Mouse (Mus musculus) liver, embryonic 14.5 days (tissue): Measurements from ENCODE around the gene Il18bp. TPM values are rescaled to one million over a fixed set of nuclear protein-coding genes. Genes with fewer than 3 reads are reported as not detected.

ENCODE experiments used
- ATAC-seq: fragments of 200-750 bp; cut with Nextera tagmentation; 2 replicates; pipeline ENCODE4 v1.8.0; 2017; ENCODE audit warnings: moderate number of reproducible peaks, mild to moderate bottlenecking, moderate library complexity; ENCODE audit not compliant: insufficient read depth
- DNase-seq, 3 experiments: peaks; one replicate each; pipeline ENCODE4 v3.0.0-alpha.2; 2012 to 2013; ENCODE audit warnings: low read depth in 3 of 3, low spot score in 3 of 3
- H3K27ac ChIP-seq: fragments of 300-500 bp; sonication (generic); 2 replicates; pipeline ENCODE4 v1.5.1; 2014; ENCODE audit warnings: moderate library complexity, mild to moderate bottlenecking, control low read depth, inconsistent platforms
- H3K27me3 ChIP-seq: fragments of 300-500 bp; sonication (generic); 2 replicates; pipeline ENCODE4 v1.6.1; 2014; ENCODE audit warnings: mild to moderate bottlenecking, low read length, moderate library complexity; ENCODE audit not compliant: control insufficient read depth, insufficient read depth
- H3K36me3 ChIP-seq: fragments of 300-500 bp; sonication (generic); replicated peaks from 2 replicates; pipeline ENCODE4 v1.6.1; 2014; ENCODE audit warnings: low read depth; ENCODE audit not compliant: control insufficient read depth, insufficient read depth
- H3K4me1 ChIP-seq, 2 experiments: fragments of 200-500 bp in 1 of 2; fragments of 300-500 bp in 1 of 2; sonication (generic) in 1 of 2; replicated peaks; 2 replicates each; pipeline ENCODE4 v1.6.1; 2012 to 2014; ENCODE audit warnings: antibody characterized with exemption in 1 of 2, inconsistent platforms in 1 of 2, low read length in 1 of 2; ENCODE audit not compliant: control insufficient read depth in 2 of 2, insufficient read depth in 2 of 2
- H3K4me2 ChIP-seq: fragments of 300-500 bp; sonication (generic); 2 replicates; pipeline ENCODE4 v1.6.1; 2014; ENCODE audit warnings: low read depth, mild to moderate bottlenecking, control low read depth, moderate library complexity
- H3K4me3 ChIP-seq, 2 experiments: fragments of 200-500 bp in 1 of 2; fragments of 300-500 bp in 1 of 2; sonication (generic) in 1 of 2; 2 replicates each; pipeline ENCODE4 v1.5.1; 2012 to 2014; ENCODE audit warnings: low read depth in 2 of 2, low read length in 2 of 2, mild to moderate bottlenecking in 2 of 2, control low read depth in 1 of 2, inconsistent platforms in 1 of 2, moderate library complexity in 1 of 2; ENCODE audit not compliant: insufficient read depth in 1 of 2
- H3K9ac ChIP-seq: fragments of 300-500 bp; sonication (generic); replicated peaks from 2 replicates; pipeline ENCODE4 v1.6.1; 2014; ENCODE audit warnings: mild to moderate bottlenecking, control low read depth, moderate library complexity
- H3K9me3 ChIP-seq: fragments of 300-500 bp; sonication (generic); 2 replicates; pipeline ENCODE4 v1.6.1; 2016; ENCODE audit warnings: low read length, mixed read lengths; ENCODE audit not compliant: control insufficient read depth
- CTCF ChIP-seq: IDR thresholded peaks from 2 replicates; pipeline ENCODE4 v1.5.1; 2016; ENCODE audit warnings: antibody characterized with exemption, low read depth, control low read depth
- EP300 ChIP-seq: IDR thresholded peaks from 2 replicates; pipeline ENCODE4 v1.6.1; 2016; ENCODE audit warnings: antibody characterized with exemption, low read depth
- WGBS: fragments of 180-500 bp; shearing (Covaris S2); extraction: QIAGEN DNeasy Blood & Tissue Kit; methylation state at CpG from one replicate; pipeline ENCODE4 v1.1.7; 2014; ENCODE audit not compliant: insufficient replicate concordance; 5-methylcytosine and 5-hydroxymethylcytosine counted together
- polyA plus RNA-seq, 2 experiments: library from polyadenylated mRNA; depleted of rRNA in 1 of 2; stranded (reverse) in 1 of 2; unstranded in 1 of 2; fragments of >200 nt; fragmentation: Nextera tagmentation in 1 of 2; extraction: Ambion mirVana in 1 of 2; gene quantifications; 2 replicates each; pipeline versions ENCODE4 v1.2.1 to v1.2.3; 2012 to 2014

Il18bp gene
- polyA plus RNA-seq, 2 experiments, result 12.7 to 15.0 TPM

DNA sequence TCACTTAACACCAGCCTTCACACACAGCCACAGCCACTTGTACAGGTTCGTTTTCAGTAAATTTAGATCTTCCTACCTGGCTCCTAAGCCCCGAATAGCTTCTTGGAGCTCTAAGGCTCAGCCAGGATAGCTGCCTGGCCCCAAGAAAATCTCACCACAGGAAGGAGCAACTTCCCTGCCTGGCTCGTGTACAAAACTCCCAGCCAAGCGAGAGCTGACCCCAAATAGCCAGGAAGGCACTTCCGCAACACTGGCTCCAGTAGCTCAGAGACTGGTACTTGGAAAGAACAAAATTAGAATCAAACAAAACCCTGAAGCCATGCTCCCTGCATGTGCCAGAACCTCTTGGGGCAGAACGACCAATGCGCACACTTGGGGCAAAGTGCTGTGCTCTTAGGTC lies 456 bp downstream of the Il18bp start:
- no peak overlapping the region for H3K9ac ChIP-seq
- no peak overlapping the region for H3K27ac ChIP-seq
- 72% methylated on average over 7 of the region's 7 CpGs for WGBS
- H3K27me3 ChIP-seq, result no peaks in the 10 kb centered on the region
- H3K4me1 ChIP-seq, result no peaks in the 10 kb centered on the region
- H3K36me3 ChIP-seq, result peaks cover 59% of the 10 kb centered on the region
- TF ChIP-seq CTCF (no peak), EP300 (no peak)
- ATAC-seq (no peak), DNase-seq (no peak)
- no peaks in the 10 kb centered on the region for H3K9me3 ChIP-seq
- no peak overlapping the region for H3K4me2 ChIP-seq
- no peak overlapping the region for H3K4me3 ChIP-seq

DNA sequence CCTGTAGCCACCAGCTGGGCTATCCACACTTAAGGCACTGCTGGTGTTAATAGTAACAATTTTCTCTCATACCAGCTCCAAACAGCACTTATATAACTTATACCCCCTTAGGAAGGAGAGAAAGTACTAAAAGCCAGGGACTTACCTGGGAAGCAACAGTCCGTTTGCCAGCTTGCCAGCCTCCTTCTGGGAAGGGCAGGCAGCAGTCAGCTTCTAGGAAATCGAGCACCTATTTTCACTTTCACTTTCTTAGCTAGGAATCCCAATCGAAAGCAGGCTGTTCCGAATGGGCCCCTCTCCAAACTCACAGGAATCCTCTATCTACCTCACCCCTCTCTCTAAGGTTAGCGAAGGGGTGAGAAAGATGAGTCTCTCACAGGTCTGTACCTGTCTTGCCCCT lies 1.0 kb downstream of the Il18bp start:
- H3K4me2 ChIP-seq, result peak overlapping the region; percentile 32
- peaks cover 59% of the 10 kb centered on the region for H3K36me3 ChIP-seq
- no peak overlapping the region for H3K4me3 ChIP-seq
- DNase-seq, result no peak
- ATAC-seq, result no peak
- H3K9me3 ChIP-seq, result no peaks in the 10 kb centered on the region
- no peak overlapping the region for H3K9ac ChIP-seq
- H3K27me3 ChIP-seq, result no peaks in the 10 kb centered on the region
- no peak overlapping the region for H3K27ac ChIP-seq
- no peaks in the 10 kb centered on the region for H3K4me1 ChIP-seq
- WGBS, result 69% methylated on average over 5 of the region's 5 CpGs
- TF ChIP-seq CTCF, result no peak
- TF ChIP-seq EP300, result no peak

DNA sequence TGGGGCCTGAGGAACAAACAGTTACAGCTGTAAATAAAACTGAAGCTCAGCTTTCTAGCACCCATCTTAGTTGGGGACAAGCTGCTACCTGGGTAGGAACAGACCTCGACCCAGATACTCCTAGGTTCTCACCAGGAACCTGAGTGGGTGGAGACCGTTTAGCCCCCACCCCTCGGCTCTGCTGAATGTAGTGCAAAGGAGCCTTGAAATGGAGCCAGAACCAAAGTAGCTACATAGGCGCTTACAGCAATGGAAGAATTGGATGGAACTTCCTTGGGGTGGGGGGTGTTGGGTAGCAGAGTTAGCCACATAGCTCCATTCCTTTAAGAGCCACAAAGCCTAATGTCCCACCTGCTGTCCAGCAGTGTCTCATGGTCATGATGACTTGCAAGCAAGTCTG lies 1.6 kb downstream of the Il18bp start:
- WGBS, result 71% methylated on average over 4 of the region's 4 CpGs
- TF ChIP-seq EP300, result no peak
- TF ChIP-seq CTCF, result no peak
- no peak for DNase-seq
- no peak overlapping the region for H3K4me3 ChIP-seq
- H3K4me1 ChIP-seq, result no peaks in the 10 kb centered on the region
- H3K4me2 ChIP-seq, result peak overlapping the region; percentile 32; the same call in 1 of the 2 replicates
- no peak for ATAC-seq
- no peaks in the 10 kb centered on the region for H3K9me3 ChIP-seq
- H3K27ac ChIP-seq, result no peak overlapping the region
- H3K36me3 ChIP-seq, result peaks cover 63% of the 10 kb centered on the region
- H3K27me3 ChIP-seq, result no peaks in the 10 kb centered on the region
- H3K9ac ChIP-seq, result no peak overlapping the region

DNA sequence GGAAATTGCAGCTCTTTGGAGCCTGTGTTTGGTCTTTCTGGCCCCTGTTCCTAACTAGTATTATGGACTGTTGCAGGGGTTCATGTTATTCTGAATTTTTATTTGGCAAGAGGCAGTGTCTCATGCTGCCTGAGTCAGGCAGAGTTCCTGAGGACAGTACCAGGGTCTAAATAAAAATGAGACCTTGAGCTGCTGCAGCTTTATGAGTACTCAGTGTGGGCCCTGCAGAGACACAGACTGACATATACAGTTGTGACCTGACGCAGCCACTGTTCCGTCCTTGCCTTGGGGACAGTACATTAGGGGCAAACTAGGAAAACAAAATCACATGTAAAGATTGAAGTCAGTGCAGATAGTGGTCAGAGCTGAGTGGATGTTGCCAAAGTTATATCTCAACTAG lies 3.5 kb downstream of the Il18bp start:
- WGBS, result 91% methylated on average over 2 of the region's 2 CpGs
- DNase-seq, result no peak
- Histone ChIP-seq H3K36me3 (peaks cover 75% of the 10 kb centered on the region), H3K4me1 (no peaks in the 10 kb centered on the region), H3K4me2 (no peak overlapping the region), H3K9ac (no peak overlapping the region), H3K9me3 (no peaks in the 10 kb centered on the region), H3K4me3 (no peak overlapping the region), H3K27me3 (no peaks in the 10 kb centered on the region), H3K27ac (no peak overlapping the region)
- TF ChIP-seq EP300 (no peak), CTCF (no peak)
- ATAC-seq, result no peak

DNA sequence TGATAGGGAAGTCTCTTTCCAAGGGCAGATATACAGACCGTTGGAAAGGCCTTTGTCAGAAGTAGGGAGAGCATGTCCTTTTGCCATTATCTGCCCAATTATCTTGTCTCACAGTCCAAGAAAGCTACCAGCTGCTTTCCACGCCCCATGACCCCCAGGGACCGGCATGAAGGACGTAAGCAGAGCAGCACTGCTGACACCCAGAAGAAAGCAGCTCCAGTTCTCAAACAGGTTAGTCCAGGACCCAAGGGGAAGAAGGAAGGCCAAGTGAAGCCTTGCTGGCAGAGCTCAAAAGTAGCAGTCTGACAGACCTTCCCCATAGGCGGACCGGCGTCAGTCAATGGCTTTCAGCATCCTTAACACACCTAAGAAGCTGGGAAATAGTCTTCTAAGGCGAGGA lies 5.1 kb downstream of the Il18bp start:
- TF ChIP-seq EP300 (no peak), CTCF (no peak)
- no peak overlapping the region for H3K9ac ChIP-seq
- no peak overlapping the region for H3K4me3 ChIP-seq
- no peaks in the 10 kb centered on the region for H3K27me3 ChIP-seq
- 87% methylated on average over 8 of the region's 8 CpGs for WGBS
- no peak for DNase-seq
- H3K4me1 ChIP-seq, result 0 out of 4 replicates have a peak, but pooled peaks cover 0 to 3% of the 10 kb centered on the region in 2 experiments
- H3K36me3 ChIP-seq, result peaks cover 88% of the 10 kb centered on the region
- H3K27ac ChIP-seq, result no peak overlapping the region
- H3K9me3 ChIP-seq, result no peaks in the 10 kb centered on the region
- no peak overlapping the region for H3K4me2 ChIP-seq
- no peak for ATAC-seq

DNA sequence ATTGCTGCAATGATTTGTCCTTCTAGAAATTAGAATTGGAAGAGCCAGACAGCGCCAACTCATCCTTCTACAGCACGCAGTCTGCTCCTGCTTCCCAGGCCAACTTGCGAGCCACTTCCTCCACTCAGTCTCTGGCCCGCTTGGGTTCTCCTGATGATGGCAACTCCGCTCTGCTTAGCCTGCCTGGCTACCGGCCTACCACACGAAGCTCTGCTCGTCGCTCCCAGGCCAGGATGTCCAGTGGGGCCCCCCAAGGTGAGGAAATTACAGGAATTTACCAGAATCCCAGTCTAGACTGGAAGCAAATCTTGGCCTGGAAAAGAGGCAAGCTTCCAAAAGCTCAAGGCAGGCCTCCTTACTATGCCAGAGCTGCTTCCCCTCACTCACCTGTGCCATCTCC lies 6.6 kb downstream of the Il18bp start:
- TF ChIP-seq CTCF (no peak), EP300 (no peak)
- Histone ChIP-seq H3K27ac (no peak overlapping the region), H3K27me3 (no peaks in the 10 kb centered on the region), H3K4me2 (no peak overlapping the region), H3K36me3 (peaks cover 92% of the 10 kb centered on the region), H3K4me3 (no peak overlapping the region), H3K9ac (no peak overlapping the region), H3K4me1 (peaks cover 4 to 8% of the 10 kb centered on the region in 2 experiments), H3K9me3 (no peaks in the 10 kb centered on the region)
- DNase-seq, result no peak
- ATAC-seq, result no peak
- 94% methylated on average over 9 of the region's 9 CpGs for WGBS
